Mouse (Mus musculus) kidney, adult 2 months (tissue): Measurements from ENCODE around the gene Rhox9. TPM values are rescaled to one million over a fixed set of nuclear protein-coding genes. Genes with fewer than 3 reads are reported as not detected.
"Not testable (repeated sequence)": the region's sequence is repeated elsewhere in the genome, so short reads cannot be mapped to it uniquely, and the experiment has no call there.

ENCODE experiments used
- DNase-seq: peaks from one replicate; pipeline ENCODE4 v3.0.0; 2021
- H3K27ac ChIP-seq: fragments of 200-500 bp; 2 replicates; pipeline ENCODE4 v1.5.1; 2012; ENCODE audit warnings: low read depth, low read length, control low read depth, inconsistent platforms; ENCODE audit not compliant: insufficient read depth
- H3K27me3 ChIP-seq: fragments of 200-500 bp; replicated peaks from 2 replicates; pipeline ENCODE4 v1.6.1; 2012; ENCODE audit warnings: mild to moderate bottlenecking, moderate library complexity, low read length, inconsistent platforms; ENCODE audit not compliant: control insufficient read depth, insufficient read depth
- H3K36me3 ChIP-seq: fragments of 200-500 bp; 2 replicates; pipeline ENCODE4 v1.6.1; 2012; ENCODE audit warnings: mild to moderate bottlenecking, moderate library complexity, low read length, inconsistent platforms; ENCODE audit not compliant: control insufficient read depth, insufficient read depth
- H3K4me1 ChIP-seq: fragments of 200-500 bp; 2 replicates; pipeline ENCODE4 v1.6.1; 2011; ENCODE audit warnings: low read length; ENCODE audit not compliant: control insufficient read depth, insufficient read depth
- H3K4me3 ChIP-seq: fragments of 200-500 bp; 2 replicates; pipeline ENCODE4 v1.5.1; 2011; ENCODE audit warnings: mild to moderate bottlenecking, low read depth, low read length, control low read depth; ENCODE audit not compliant: insufficient read depth
- CTCF ChIP-seq: fragments of 200-500 bp; conservative IDR thresholded peaks from 2 replicates; pipeline ENCODE4 v1.5.1; 2011; ENCODE audit warnings: low read depth, mild to moderate bottlenecking, control low read depth, low read length, moderate library complexity, mixed read lengths; ENCODE audit not compliant: insufficient read depth, insufficient read length
- POLR2A ChIP-seq: fragments of 200-500 bp; IDR thresholded peaks from one replicate; pipeline ENCODE4 v1.6.1; 2011; ENCODE audit warnings: low read depth, low read length, control low read depth
- WGBS: fragments of 180-500 bp; shearing (Covaris S2); methylation state at CpG from one replicate; pipeline ENCODE4 v1.1.7; 2018; 5-methylcytosine and 5-hydroxymethylcytosine counted together
- polyA plus RNA-seq: library from polyadenylated mRNA; depleted of rRNA; stranded (reverse); fragments of >200 nt; gene quantifications from 2 replicates; pipeline ENCODE4 v1.2.3, GENCODE M21; 2012; rRNA removed

Rhox9 gene
- not detected in 2 replicates for polyA plus RNA-seq

DNA sequence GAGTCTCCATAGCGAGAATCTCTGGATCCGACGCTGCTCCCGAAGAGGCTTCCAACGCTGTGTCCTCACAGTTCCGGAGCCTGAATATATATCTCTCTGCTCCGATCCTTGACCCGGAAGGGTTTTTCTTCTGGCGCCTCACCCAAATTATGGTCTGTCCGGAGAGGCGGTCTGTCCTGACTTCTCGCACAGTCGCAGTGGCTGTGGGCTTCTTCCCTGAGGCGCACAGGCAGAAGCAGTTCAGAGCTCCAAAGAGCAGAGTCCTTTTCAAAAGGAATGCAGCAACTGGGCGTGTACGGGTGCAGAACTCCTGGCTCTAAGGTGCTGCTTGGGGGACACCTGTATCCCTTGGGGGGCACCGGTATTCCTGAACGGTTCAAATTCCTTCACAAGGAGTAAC, at the start of gene Rhox9:
Gene Rhox9, minus strand, starts transcription at position 101 of the 400 bp plus-strand sequence.
- not testable (repeated sequence) for H3K27me3 ChIP-seq, H3K36me3 ChIP-seq, H3K4me1 ChIP-seq, H3K4me3 ChIP-seq, DNase-seq, H3K27ac ChIP-seq
- 97% methylated on average over 9 of the region's 18 CpGs for WGBS

DNA sequence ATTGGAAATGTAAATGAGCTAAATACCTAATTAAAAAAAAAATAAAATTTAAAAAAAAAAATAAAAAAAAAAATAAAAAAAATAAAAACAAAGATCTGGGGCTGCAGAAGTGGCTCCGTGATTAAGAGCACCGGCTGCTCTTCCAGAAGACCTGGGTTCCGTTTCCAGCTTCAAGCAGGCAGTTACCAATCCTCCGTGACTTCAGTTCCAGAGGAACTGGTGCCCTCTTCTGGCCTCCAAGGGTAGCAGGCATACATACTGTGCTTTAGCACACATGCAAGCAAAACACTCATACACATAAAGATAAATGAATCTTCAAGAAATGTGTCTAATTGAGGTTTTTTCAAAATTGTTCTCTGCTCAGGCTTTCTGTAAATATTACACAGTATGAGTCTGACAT, 14.7 kb upstream of the Rhox9 start:
- TF ChIP-seq POLR2A = no peak
- TF ChIP-seq CTCF = no peak
- Histone ChIP-seq H3K27me3 (no peaks in the 10 kb centered on the region), H3K36me3 (no peaks in the 10 kb centered on the region), H3K4me1 (no peaks in the 10 kb centered on the region), H3K4me3 (no peak overlapping the region), H3K27ac (no peak overlapping the region)
- 59% methylated on average over 4 of the region's 4 CpGs for WGBS
- DNase-seq = peak; percentile 0

DNA sequence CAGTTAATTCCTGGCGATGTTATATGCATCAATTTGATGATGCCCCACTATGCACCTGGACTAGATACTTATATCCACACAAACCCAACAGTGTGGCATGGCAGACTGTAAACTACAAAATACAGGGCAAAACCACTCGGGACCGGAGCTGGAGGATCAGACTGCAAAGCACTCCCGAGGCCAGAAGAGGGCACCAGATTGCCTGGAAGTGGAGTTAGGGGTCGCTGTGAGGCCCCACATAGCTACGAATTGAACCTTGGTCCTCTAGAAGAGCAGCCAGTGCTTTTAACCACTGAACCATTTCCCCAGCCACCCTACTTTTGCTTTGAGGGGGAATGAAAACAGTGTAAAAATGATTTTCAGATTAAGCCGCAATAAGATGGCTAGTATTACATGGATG, 7.0 kb upstream of the Rhox9 start:
- H3K4me3 ChIP-seq = no peak overlapping the region
- H3K36me3 ChIP-seq = no peaks in the 10 kb centered on the region
- no peak overlapping the region for H3K27ac ChIP-seq
- H3K27me3 ChIP-seq = no peaks in the 10 kb centered on the region
- 38% methylated on average over 7 of the region's 7 CpGs for WGBS
- no peaks in the 10 kb centered on the region for H3K4me1 ChIP-seq
- DNase-seq = no peak
- TF ChIP-seq CTCF = no peak
- no peak for TF ChIP-seq POLR2A

DNA sequence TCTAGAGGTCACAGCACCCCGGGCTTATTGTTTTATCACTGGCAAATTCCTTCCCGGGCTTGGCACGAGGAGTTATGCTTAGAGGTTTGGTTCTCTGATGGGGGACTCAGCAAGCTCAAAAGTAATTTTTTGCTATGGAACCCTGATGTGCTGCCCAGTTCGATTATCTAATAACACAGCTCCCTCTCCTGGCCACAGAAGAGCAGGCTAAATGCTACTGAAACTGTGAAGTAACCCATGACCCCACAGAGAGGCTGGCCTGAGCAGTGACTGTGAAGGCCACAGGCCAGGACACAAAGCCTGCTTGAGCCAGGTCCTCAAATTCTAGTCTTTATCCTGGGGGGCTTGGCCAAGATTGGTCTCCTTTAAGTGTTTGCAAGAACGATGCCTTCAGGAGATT, 2.2 kb upstream of the Rhox9 start:
- no peaks in the 10 kb centered on the region for H3K36me3 ChIP-seq
- H3K4me1 ChIP-seq = no peaks in the 10 kb centered on the region
- WGBS = 71% methylated on average over 5 of the region's 5 CpGs
- no peak overlapping the region for H3K4me3 ChIP-seq
- no peak overlapping the region for H3K27ac ChIP-seq
- peak; percentile 1 for DNase-seq
- no peak for TF ChIP-seq POLR2A
- no peak for TF ChIP-seq CTCF
- no peaks in the 10 kb centered on the region for H3K27me3 ChIP-seq

DNA sequence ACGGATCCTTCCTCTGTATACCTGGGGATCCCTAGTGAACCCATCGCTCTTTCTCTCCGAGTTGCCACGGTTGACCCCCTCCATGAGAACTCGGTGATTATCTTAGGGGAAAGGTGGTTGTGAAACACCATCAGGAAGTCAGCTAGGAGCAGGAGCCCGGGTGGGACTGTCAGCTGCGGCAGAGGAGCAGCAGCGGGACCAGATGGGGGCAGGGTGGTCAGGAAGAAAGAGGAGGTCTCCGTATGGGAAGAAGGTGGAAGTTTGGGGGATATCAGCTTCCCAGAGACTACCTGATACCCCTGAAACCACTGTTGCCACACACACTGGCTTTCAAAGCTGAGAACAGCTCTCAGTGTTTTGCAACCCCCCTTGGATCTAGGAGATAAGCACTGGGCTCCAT, 4.4 kb downstream of the Rhox9 start, which contains the start of gene Rhox7b:
Gene Rhox7b, minus strand, starts transcription at position 101 of the 400 bp plus-strand sequence.
- 66% methylated on average over 9 of the region's 9 CpGs for WGBS
- H3K27ac ChIP-seq, DNase-seq, H3K4me3 ChIP-seq, H3K4me1 ChIP-seq, H3K36me3 ChIP-seq, H3K27me3 ChIP-seq: not testable (repeated sequence)

DNA sequence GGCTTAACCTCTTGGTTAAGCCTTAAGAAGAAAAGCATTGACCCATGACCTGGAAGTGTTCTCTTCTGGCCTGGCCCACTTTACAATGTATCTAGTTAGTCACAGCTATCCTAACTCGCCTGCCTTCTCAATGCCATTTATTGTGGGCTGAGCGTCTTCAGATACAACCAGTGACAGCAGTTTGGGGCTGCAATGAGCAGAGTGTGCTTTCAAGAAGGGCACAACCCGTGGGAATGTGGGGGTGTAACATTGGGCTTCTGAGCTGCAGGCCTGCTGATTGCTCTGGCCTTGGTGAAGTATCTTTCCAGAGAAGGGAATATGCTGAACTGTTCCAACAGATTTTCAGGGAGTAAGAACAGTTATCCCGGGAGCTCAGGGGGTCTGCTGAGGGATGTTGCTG, 22.7 kb downstream of the Rhox9 start, which contains the start of gene Rhox8:
Gene Rhox8, minus strand, starts transcription at position 101 of the 400 bp plus-strand sequence.
- Histone ChIP-seq H3K36me3 (no peaks in the 10 kb centered on the region), H3K27ac (no peak within 1 kb of the TSS), H3K27me3 (no peaks in the 10 kb centered on the region), H3K4me1 (no peaks in the 10 kb centered on the region), H3K4me3 (no peak within 1 kb of the TSS)
- WGBS = 73% methylated on average over 4 of the region's 4 CpGs
- TF ChIP-seq POLR2A (no peak), CTCF (no peak)
- DNase-seq = no peak

DNA sequence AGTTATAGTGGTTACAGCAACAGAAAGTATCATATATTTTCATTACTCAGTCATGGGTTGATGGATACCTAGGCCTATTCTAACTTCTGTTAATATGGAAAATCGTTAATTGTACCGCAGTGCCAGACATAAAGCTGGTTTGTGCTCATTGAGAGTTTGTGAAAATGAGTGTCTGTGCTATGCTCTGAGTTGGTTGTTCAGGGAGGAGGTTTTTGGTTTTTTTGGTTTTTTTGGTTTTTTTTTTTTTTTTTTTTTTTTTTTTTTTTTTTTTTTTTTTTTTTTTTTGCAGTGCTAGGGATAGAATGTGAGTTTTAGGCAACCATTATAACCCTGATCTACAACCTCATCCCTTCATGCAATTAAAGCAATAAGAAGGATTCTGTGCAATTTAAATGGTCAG, 29.9 kb downstream of the Rhox9 start:
- 98% methylated on average over 2 of the region's 2 CpGs for WGBS
- H3K27me3 ChIP-seq = no peaks in the 10 kb centered on the region
- H3K27ac ChIP-seq = no peak overlapping the region
- DNase-seq = no peak
- H3K4me3 ChIP-seq = no peak overlapping the region
- no peaks in the 10 kb centered on the region for H3K36me3 ChIP-seq
- H3K4me1 ChIP-seq = no peaks in the 10 kb centered on the region
- TF ChIP-seq CTCF = no peak
- no peak for TF ChIP-seq POLR2A

Other genes with a start within 250 kb of the Rhox9 start
- not detected in 2 replicates for gene Rhox3h, start 233.0 kb downstream of the Rhox9 start, polyA plus RNA-seq
- not detected in 2 replicates for gene Rhox2h, start 228.5 kb downstream of the Rhox9 start, polyA plus RNA-seq
- gene Rhox5, start 96.9 kb downstream of the Rhox9 start, polyA plus RNA-seq = not detected in 2 replicates
- 1.3 and 1.5 TPM in 2 replicates for gene Rhox6, start 74.9 kb downstream of the Rhox9 start, polyA plus RNA-seq
- gene Rhox7a, start 70.1 kb downstream of the Rhox9 start, polyA plus RNA-seq = not detected in 2 replicates
- not detected in 2 replicates for gene Rhox8, start 22.8 kb downstream of the Rhox9 start, polyA plus RNA-seq
- gene Rhox7b, start 4.5 kb downstream of the Rhox9 start, polyA plus RNA-seq = not detected in 2 replicates
- not detected in 2 replicates for gene Btg1-ps1, start 117.0 kb upstream of the Rhox9 start, polyA plus RNA-seq
- gene Btg1-ps2, start 141.3 kb upstream of the Rhox9 start, polyA plus RNA-seq = not detected in 2 replicates
- gene Rhox10, start 164.7 kb upstream of the Rhox9 start, polyA plus RNA-seq = not detected in 2 replicates
- gene Rhox11, start 183.4 kb upstream of the Rhox9 start, polyA plus RNA-seq = not detected in 2 replicates
- not detected in 2 replicates for gene Rhox12, start 209.1 kb upstream of the Rhox9 start, polyA plus RNA-seq
- not detected in 2 replicates for gene Rhox13, start 219.4 kb upstream of the Rhox9 start, polyA plus RNA-seq